Mouse (Mus musculus) MEL (cell line): ENCODE measurements at regions not wholly inside any gene's neighbourhood (a gene's known extent, or its start where the extent isn't known, plus 50 kb on each side); places are given as distances from the start of the nearest gene placed in this dataset.

Experiments used
- CTCF ChIP-seq, 3 experiments: IDR thresholded peaks in 2 of 3; conservative IDR thresholded peaks in 1 of 3; 2 replicates each; pipeline ENCODE4 v1.5.1; 2011 to 2012; ENCODE audit warnings: low read length in 3 of 3, low read depth in 2 of 3, mild to moderate bottlenecking in 2 of 3, improper control_type of control experiment in 1 of 3, inconsistent platforms in 1 of 3, mixed read lengths in 1 of 3, moderate library complexity in 1 of 3; ENCODE audit not compliant: control insufficient read depth in 1 of 3, insufficient read depth in 1 of 3, poor library complexity in 1 of 3, severe bottlenecking in 1 of 3
- EP300 ChIP-seq, 2 experiments: IDR thresholded peaks; 2 replicates each; pipeline ENCODE4 v1.6.1; 2011; ENCODE audit warnings: improper control_type of control experiment in 2 of 2, low read length in 2 of 2, low read depth in 1 of 2, mild to moderate bottlenecking in 1 of 2
- MAX ChIP-seq: IDR thresholded peaks from 2 replicates; pipeline ENCODE4 v1.6.1; 2011; ENCODE audit warnings: low read length, improper control_type of control experiment
- MEF2A ChIP-seq: IDR thresholded peaks from 2 replicates; pipeline ENCODE4 v1.6.1; 2014; ENCODE audit warnings: low read depth, mild to moderate bottlenecking, inconsistent platforms, low read length, improper control_type of control experiment; ENCODE audit not compliant: poor library complexity, insufficient replicate concordance, severe bottlenecking; ENCODE audit errors: extremely low read depth
- MXI1 ChIP-seq: IDR thresholded peaks from 2 replicates; pipeline ENCODE4 v1.6.1; 2011; ENCODE audit warnings: mild to moderate bottlenecking, low read depth, low read length, improper control_type of control experiment
- MYC ChIP-seq: IDR thresholded peaks from 2 replicates; pipeline ENCODE4 v1.6.1; 2011; ENCODE audit warnings: low read depth, mild to moderate bottlenecking, low read length, improper control_type of control experiment, moderate library complexity
- POLR2A ChIP-seq, 2 experiments: IDR thresholded peaks; 2 replicates each; pipeline ENCODE4 v1.6.1; 2011 to 2012; ENCODE audit warnings: low read length in 2 of 2, mild to moderate bottlenecking in 2 of 2, control low read depth in 1 of 2, improper control_type of control experiment in 1 of 2, low read depth in 1 of 2, moderate library complexity in 1 of 2; ENCODE audit not compliant: control insufficient read depth in 1 of 2, insufficient read depth in 1 of 2, poor library complexity in 1 of 2
- RAD21 ChIP-seq: IDR thresholded peaks from 2 replicates; pipeline ENCODE4 v1.6.1; 2011; ENCODE audit warnings: mild to moderate bottlenecking, low read depth, low read length, improper control_type of control experiment
- TCF12 ChIP-seq: IDR thresholded peaks from 2 replicates; pipeline ENCODE4 v1.6.1; 2014; ENCODE audit warnings: low read depth, mild to moderate bottlenecking, inconsistent platforms, low read length, improper control_type of control experiment, moderate library complexity
- ZC3H11A ChIP-seq: IDR thresholded peaks from 2 replicates; pipeline ENCODE4 v1.6.1; 2012; ENCODE audit warnings: low read depth, mild to moderate bottlenecking, inconsistent platforms, low read length, improper control_type of control experiment
- ZNF384 ChIP-seq: IDR thresholded peaks from 2 replicates; pipeline ENCODE4 v1.6.1; 2012; ENCODE audit warnings: low read depth, mild to moderate bottlenecking, inconsistent platforms, low read length, improper control_type of control experiment

- no peak for TF ChIP-seq MYC
- no peak for TF ChIP-seq POLR2A (IDR thresholded peaks at IDR 0.05; ENCODE audit: control insufficient read depth in 1 of 2, insufficient read depth in 1 of 2, low read depth in 1 of 2, low read length in 2 of 2, poor library complexity in 1 of 2)
- no peak for TF ChIP-seq CTCF (IDR thresholded peaks at IDR 0.05 in 2 of 3, conservative IDR thresholded peaks at IDR 0.05 in 1 of 3; ENCODE audit: control insufficient read depth in 1 of 3, insufficient read depth in 1 of 3, low read depth in 2 of 3, low read length in 3 of 3, poor library complexity in 1 of 3, severe bottlenecking in 1 of 3)
- no peak for TF ChIP-seq MAX
- TF ChIP-seq MXI1, result no peak
- no peak for TF ChIP-seq TCF12
- no peak for TF ChIP-seq RAD21
- TF ChIP-seq ZNF384, result no peak
- TF ChIP-seq EP300 (IDR thresholded peaks at IDR 0.05; ENCODE audit: low read depth in 1 of 2, low read length in 2 of 2), result no peak
- TF ChIP-seq MEF2A, result no peak
- no peak for TF ChIP-seq ZC3H11A
Observed at GRCm38 (mm10) chr5:106067124-106067551, 190.8 kb downstream of the Zfp326 start.
